Comparison of ENCODE assay signal across 15 mouse cellular contexts in genomic region chr1:128722061-128722471, GRCm38 (mm10).
DNase-seq lines count a peak whose midpoint lies in the region; ATAC-seq and TF ChIP-seq lines count a peak whose summit lies in the region.
"Had no signal": no experiment of that assay in that cellular context is flagged by ENCODE, and none has a peak within 500 bp of the region (broad histone marks: within the 10 kb centered on the region; RNA-seq: fewer than 3 reads in every experiment).

No protein-coding gene starts in this region.

- ATAC-seq in forebrain, embryonic 11.5 days (replicated peaks; ENCODE audit: low FRiP score), result no peak
- ATAC-seq in megakaryocyte-erythroid progenitor cell, adult 5-6 weeks (replicated peaks; ENCODE audit: low FRiP score, low TSS enrichment, poor library complexity, severe bottlenecking), result no peak
- no peak for ATAC-seq in forebrain, embryonic 14.5 days
- ATAC-seq: forebrain, embryonic 15.5 days; midbrain, embryonic 15.5 days had no signal

- no peak overlapping the region for H3K4me2 ChIP-seq in forebrain, embryonic 11.5 days (ENCODE audit: low read depth, low read length, severe bottlenecking)
- H3K4me2 ChIP-seq in forebrain, embryonic 14.5 days (ENCODE audit: low read length), result no peak overlapping the region
- H3K4me2 ChIP-seq: forebrain, embryonic 15.5 days; kidney, embryonic 15.5 days; liver, embryonic 13.5 days; midbrain, embryonic 15.5 days had no signal

- no peak overlapping the region for H3K27ac ChIP-seq in forebrain, embryonic 11.5 days (ENCODE audit: low read depth, low read length)
- no peak overlapping the region for H3K27ac ChIP-seq in forebrain, embryonic 14.5 days (ENCODE audit: low read depth, low read length)
- H3K27ac ChIP-seq: forebrain, embryonic 15.5 days; kidney, embryonic 15.5 days; left cerebral cortex, adult 2 months; liver, embryonic 13.5 days; midbrain, embryonic 15.5 days had no signal

- TF ChIP-seq CTCF in brain, embryonic 14.5 days (IDR thresholded peaks at IDR 0.05; ENCODE audit: borderline replicate concordance, extremely low read depth, insufficient read depth, insufficient read length), result no peak

- no peak overlapping the region for H3K9ac ChIP-seq in forebrain, embryonic 11.5 days (ENCODE audit: low read length)
- no peak overlapping the region for H3K9ac ChIP-seq in forebrain, embryonic 14.5 days (ENCODE audit: low read length)
- H3K9ac ChIP-seq: forebrain, embryonic 15.5 days; kidney, embryonic 15.5 days; liver, embryonic 13.5 days; midbrain, embryonic 15.5 days had no signal

- no peak for TF ChIP-seq POLR2A in brain, embryonic 14.5 days (IDR thresholded peaks at IDR 0.05; ENCODE audit: borderline replicate concordance, extremely low read depth, insufficient read depth, insufficient read length, poor library complexity, severe bottlenecking)

- intact Hi-C loops in heart, postnatal 14 days (cut with DNase I), result no loop called here

- H3K36me3 ChIP-seq in forebrain, embryonic 11.5 days (ENCODE audit: control insufficient read depth, insufficient read depth, low read length), result no peaks in the 10 kb centered on the region
- no peaks in the 10 kb centered on the region for H3K36me3 ChIP-seq in forebrain, embryonic 14.5 days (ENCODE audit: control insufficient read depth, insufficient read depth, low read length)
- H3K36me3 ChIP-seq: forebrain, embryonic 15.5 days; kidney, embryonic 15.5 days; liver, embryonic 13.5 days; midbrain, embryonic 15.5 days had no signal

- 84% methylated on average over 2 of the region's 2 CpGs for WGBS in forebrain, embryonic 11.5 days
- 72% methylated on average over 2 of the region's 2 CpGs for WGBS in forebrain, embryonic 14.5 days

- no peaks in the 10 kb centered on the region for H3K4me1 ChIP-seq in forebrain, embryonic 11.5 days (replicated peaks; ENCODE audit: control insufficient read depth, insufficient read depth, low read length)
- no peaks in the 10 kb centered on the region for H3K4me1 ChIP-seq in forebrain, embryonic 14.5 days (ENCODE audit: control insufficient read depth, insufficient read depth, low read length)
- H3K4me1 ChIP-seq: forebrain, embryonic 15.5 days; liver, embryonic 13.5 days; midbrain, embryonic 15.5 days had no signal

- DNase-seq in kidney, adult 9 months, result peak; percentile 40
- no peak for DNase-seq in kidney, adult 18-20 months
- peak; percentile 19 for DNase-seq in brain, embryonic 14.5 days (ENCODE audit: low read depth)
- peak; percentile 7 to 19 for DNase-seq in heart, postnatal 14 days
- DNase-seq in lung, postnatal 36 days, result peak; percentile 75
- no peak for DNase-seq in forebrain, embryonic 11.5 days (ENCODE audit: low spot score)
- no peak for DNase-seq in forebrain, embryonic 14.5 days (ENCODE audit: low spot score)
- DNase-seq: adrenal gland, postnatal 25 days; cerebellum, adult 18-20 months; liver, embryonic 13.5 days had no signal

- H3K4me3 ChIP-seq in forebrain, embryonic 11.5 days (ENCODE audit: low read depth, low read length), result no peak overlapping the region
- no peak overlapping the region for H3K4me3 ChIP-seq in forebrain, embryonic 14.5 days (ENCODE audit: low read depth, low read length)
- H3K4me3 ChIP-seq: forebrain, embryonic 15.5 days; kidney, embryonic 15.5 days; left cerebral cortex, adult 2 months; liver, embryonic 13.5 days; midbrain, embryonic 15.5 days had no signal

- H3K27me3 ChIP-seq in forebrain, embryonic 11.5 days (ENCODE audit: control insufficient read depth, insufficient read depth, low read length), result no peaks in the 10 kb centered on the region
- H3K27me3 ChIP-seq in forebrain, embryonic 14.5 days (replicated peaks; ENCODE audit: control insufficient read depth, insufficient read depth, low read length), result no peaks in the 10 kb centered on the region
- H3K27me3 ChIP-seq: forebrain, embryonic 15.5 days; kidney, embryonic 15.5 days; liver, embryonic 13.5 days; midbrain, embryonic 15.5 days had no signal

- H3K9me3 ChIP-seq in forebrain, embryonic 11.5 days (ENCODE audit: control insufficient read depth, low read length), result no peaks in the 10 kb centered on the region
- H3K9me3 ChIP-seq in forebrain, embryonic 14.5 days (replicated peaks; ENCODE audit: control insufficient read depth, low read length), result no peaks in the 10 kb centered on the region
- H3K9me3 ChIP-seq: forebrain, embryonic 15.5 days; kidney, embryonic 15.5 days; liver, embryonic 13.5 days; midbrain, embryonic 15.5 days had no signal

Comparison
In these comparisons a context has a peak if more than half of its experiments do, and no peak if none do; other contexts are left out.
1. DNase-seq: peak in kidney, adult 9 months (single experiment), brain, embryonic 14.5 days (single experiment), heart, postnatal 14 days (2 of 2) and lung, postnatal 36 days (single experiment); none in kidney, adult 18-20 months (single experiment), forebrain, embryonic 11.5 days (single experiment) and forebrain, embryonic 14.5 days (single experiment).